Mouse (Mus musculus): ENCODE data around the gene Pdzd4. TPM values are rescaled to one million over a fixed set of nuclear protein-coding genes. Genes with fewer than 3 reads are reported as not detected.

Gene Pdzd4
- polyA plus RNA-seq, 1 experiment from 2014 or later: 0.06 TPM

DNA sequence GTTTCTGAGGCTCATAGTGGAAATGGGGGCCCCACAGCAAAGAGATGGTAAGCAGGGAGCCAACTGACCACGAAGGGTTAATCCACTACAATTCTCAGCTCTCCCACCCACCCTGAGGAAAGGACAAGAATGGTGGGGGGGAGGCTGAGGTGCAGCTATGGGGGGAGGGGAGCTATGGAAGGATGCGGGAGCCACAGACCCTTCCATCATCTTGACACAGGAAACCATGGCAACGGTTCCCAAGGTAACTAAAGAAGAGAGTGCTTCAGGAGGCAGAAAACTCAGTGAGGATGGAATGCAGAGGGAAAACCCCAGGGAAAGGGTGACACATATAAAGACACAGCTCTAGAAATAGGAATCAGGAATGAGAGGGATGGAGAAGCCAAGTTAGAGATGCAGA is 39.9 kb upstream of the Pdzd4 start:
- ATAC-seq: no peak
- TF ChIP-seq CTCF (IDR thresholded peaks at IDR 0.05; ENCODE audit: low read depth): no peak
- no peak for TF ChIP-seq EP300 (IDR thresholded peaks at IDR 0.05; ENCODE audit: low read depth)

DNA sequence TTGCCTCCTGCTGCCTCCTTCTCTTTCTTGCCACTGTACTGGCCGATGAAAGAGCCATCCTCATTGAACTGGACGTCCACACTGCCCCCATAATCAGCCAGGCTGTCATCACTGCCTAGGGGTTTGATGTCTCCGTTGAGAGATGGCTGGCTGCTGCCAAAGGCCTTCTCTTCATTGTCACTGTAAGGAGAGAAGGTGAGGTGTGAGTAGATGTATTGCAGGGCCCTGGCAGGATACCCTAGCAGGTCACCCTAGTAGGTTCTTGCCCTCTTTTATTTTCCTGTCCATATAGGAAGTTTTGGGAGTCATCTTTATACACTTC is 30.3 kb upstream of the Pdzd4 start:
- no peak overlapping the region for H3K27ac ChIP-seq (ENCODE audit: low read depth)
- H3K4me3 ChIP-seq (ENCODE audit: low read depth, low read length): no peak overlapping the region
- ATAC-seq (no peak), DNase-seq (no peak)
- H3K4me1 ChIP-seq (ENCODE audit: insufficient read depth): no peaks in the 10 kb centered on the region
- H3K9ac ChIP-seq (replicated peaks): no peak overlapping the region
- H3K27me3 ChIP-seq (ENCODE audit: insufficient read depth, low read length): no peaks in the 10 kb centered on the region
- TF ChIP-seq CTCF (IDR thresholded peaks at IDR 0.05; ENCODE audit: low read depth): no peak
- no peak for TF ChIP-seq EP300 (IDR thresholded peaks at IDR 0.05; ENCODE audit: low read depth)
- 57% methylated on average over 3 of the region's 3 CpGs for WGBS (ENCODE audit: insufficient replicate concordance)
- H3K4me2 ChIP-seq (ENCODE audit: low read depth, low read length): no peak overlapping the region
- H3K9me3 ChIP-seq (ENCODE audit: low read length): no peaks in the 10 kb centered on the region
- H3K36me3 ChIP-seq (replicated peaks; ENCODE audit: insufficient read depth, low read length): no peaks in the 10 kb centered on the region

More for the DNA sequence above, 39.9 kb upstream of the Pdzd4 start:
- Histone ChIP-seq H3K4me1 (ENCODE audit: insufficient read depth) (no peaks in the 10 kb centered on the region), H3K4me3 (ENCODE audit: low read depth, low read length) (no peak overlapping the region), H3K9ac (replicated peaks) (no peak overlapping the region), H3K4me2 (ENCODE audit: low read depth, low read length) (no peak overlapping the region), H3K27me3 (ENCODE audit: insufficient read depth, low read length) (no peaks in the 10 kb centered on the region), H3K9me3 (ENCODE audit: low read length) (no peaks in the 10 kb centered on the region), H3K27ac (ENCODE audit: low read depth) (no peak overlapping the region), H3K36me3 (replicated peaks; ENCODE audit: insufficient read depth, low read length) (no peaks in the 10 kb centered on the region)
- 52% methylated on average over 3 of the region's 3 CpGs for WGBS (ENCODE audit: insufficient replicate concordance)
- no peak for DNase-seq

DNA sequence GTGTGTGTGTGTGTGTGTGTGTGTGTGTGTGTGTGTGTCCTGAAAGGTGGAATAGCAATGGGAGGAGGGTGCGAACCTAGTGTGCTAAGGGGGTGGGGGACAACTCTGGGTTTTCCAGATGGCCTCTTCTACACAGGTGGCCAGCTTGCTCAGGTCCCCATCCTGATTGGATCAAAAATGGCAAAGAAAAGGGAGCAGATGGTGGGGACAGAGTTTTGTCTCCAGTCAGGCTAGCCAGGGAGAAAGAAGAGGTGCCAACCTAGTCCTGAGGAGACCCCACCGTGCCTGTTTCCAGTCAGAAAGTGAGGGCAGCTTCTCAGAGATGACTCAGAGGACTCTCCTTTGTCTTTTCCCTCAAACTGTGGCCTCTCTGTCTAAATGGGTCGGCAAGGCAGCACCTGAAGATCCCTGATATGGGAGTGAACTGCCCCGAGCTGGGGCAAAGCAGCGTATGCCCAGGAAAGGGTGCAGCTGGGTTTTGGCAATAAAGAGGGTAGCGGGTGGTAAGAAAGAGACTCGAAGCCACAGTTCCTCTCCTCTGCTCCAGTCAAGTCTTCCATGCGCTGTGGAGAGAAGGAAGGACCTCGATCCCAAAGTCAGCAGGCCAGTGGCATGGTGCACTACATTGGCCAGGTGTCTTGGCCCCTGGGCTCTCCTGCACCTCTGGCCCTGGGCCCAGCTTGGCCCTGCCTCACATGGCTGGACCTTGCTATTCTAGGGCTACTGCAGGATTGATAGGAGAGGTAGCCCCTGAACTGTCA is 29.7 kb upstream of the Pdzd4 start:
- no peak overlapping the region for H3K27ac ChIP-seq (ENCODE audit: low read depth)
- no peak for DNase-seq
- no peak overlapping the region for H3K9ac ChIP-seq (replicated peaks)
- no peaks in the 10 kb centered on the region for H3K36me3 ChIP-seq (replicated peaks; ENCODE audit: insufficient read depth, low read length)
- H3K27me3 ChIP-seq (ENCODE audit: insufficient read depth, low read length): no peaks in the 10 kb centered on the region
- H3K4me2 ChIP-seq (ENCODE audit: low read depth, low read length): no peak overlapping the region
- 74% methylated on average over 7 of the region's 9 CpGs for WGBS (ENCODE audit: insufficient replicate concordance)
- H3K4me1 ChIP-seq (ENCODE audit: insufficient read depth): no peaks in the 10 kb centered on the region
- no peak overlapping the region for H3K4me3 ChIP-seq (ENCODE audit: low read depth, low read length)
- no peak for ATAC-seq
- TF ChIP-seq CTCF (IDR thresholded peaks at IDR 0.05; ENCODE audit: low read depth) (no peak), EP300 (IDR thresholded peaks at IDR 0.05; ENCODE audit: low read depth) (no peak)
- no peaks in the 10 kb centered on the region for H3K9me3 ChIP-seq (ENCODE audit: low read length)

DNA sequence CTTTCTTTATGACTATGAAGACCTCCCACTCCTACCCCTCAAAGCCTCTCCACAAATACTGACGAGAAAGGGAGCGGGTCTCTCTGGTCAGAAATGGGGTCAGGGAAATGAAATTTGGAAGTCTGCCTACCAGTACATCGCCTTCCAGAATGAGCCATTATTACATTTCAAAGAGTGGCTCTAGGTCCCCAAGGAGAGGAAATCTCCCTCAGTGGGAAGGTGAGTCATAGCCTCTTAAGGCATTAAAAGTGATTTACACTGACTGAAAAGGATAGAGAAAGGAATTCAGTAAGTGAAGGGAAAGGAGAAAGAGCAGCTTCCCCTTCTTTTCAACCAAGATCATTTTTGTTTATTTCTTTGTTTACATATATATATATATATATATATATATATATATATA is 11.9 kb upstream of the Pdzd4 start:
- no peak overlapping the region for H3K4me3 ChIP-seq (ENCODE audit: low read depth, low read length)
- TF ChIP-seq EP300 (IDR thresholded peaks at IDR 0.05; ENCODE audit: low read depth): no peak
- no peak for TF ChIP-seq CTCF (IDR thresholded peaks at IDR 0.05; ENCODE audit: low read depth)
- no peaks in the 10 kb centered on the region for H3K36me3 ChIP-seq (replicated peaks; ENCODE audit: insufficient read depth, low read length)
- H3K4me2 ChIP-seq (ENCODE audit: low read depth, low read length): no peak overlapping the region
- DNase-seq (no peak), ATAC-seq (no peak)
- H3K9me3 ChIP-seq (ENCODE audit: low read length): no peaks in the 10 kb centered on the region
- no peaks in the 10 kb centered on the region for H3K4me1 ChIP-seq (ENCODE audit: insufficient read depth)
- H3K27me3 ChIP-seq (ENCODE audit: insufficient read depth, low read length): no peaks in the 10 kb centered on the region
- 76% methylated on average over 3 of the region's 3 CpGs for WGBS (ENCODE audit: insufficient replicate concordance)
- H3K27ac ChIP-seq (ENCODE audit: low read depth): no peak overlapping the region
- no peak overlapping the region for H3K9ac ChIP-seq (replicated peaks)

DNA sequence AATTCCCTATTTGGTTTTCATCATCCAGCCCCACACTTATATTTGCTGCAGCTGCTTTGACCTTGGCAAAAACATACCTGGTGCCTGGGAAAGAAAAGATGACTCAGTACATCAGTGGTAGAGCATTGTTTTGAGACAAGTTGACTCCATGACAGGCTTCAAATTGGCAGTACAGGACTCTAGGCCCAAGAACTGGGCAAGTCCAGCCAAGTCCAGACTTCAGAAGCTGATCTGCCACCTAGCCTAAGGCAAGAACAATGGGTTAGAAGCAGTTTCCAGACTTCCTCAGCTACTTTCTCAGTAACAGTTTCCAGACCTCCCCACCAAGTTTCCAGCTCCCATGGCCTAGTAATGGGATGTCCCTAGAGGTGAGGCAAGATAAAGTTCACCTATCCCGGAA is 11.0 kb upstream of the Pdzd4 start:
- Histone ChIP-seq H3K27ac (ENCODE audit: low read depth) (no peak overlapping the region), H3K36me3 (replicated peaks; ENCODE audit: insufficient read depth, low read length) (no peaks in the 10 kb centered on the region), H3K4me3 (ENCODE audit: low read depth, low read length) (no peak overlapping the region), H3K27me3 (ENCODE audit: insufficient read depth, low read length) (no peaks in the 10 kb centered on the region), H3K4me2 (ENCODE audit: low read depth, low read length) (no peak overlapping the region), H3K9me3 (ENCODE audit: low read length) (no peaks in the 10 kb centered on the region), H3K9ac (replicated peaks) (no peak overlapping the region), H3K4me1 (ENCODE audit: insufficient read depth) (no peaks in the 10 kb centered on the region)
- 92% methylated on average over 1 of the region's 1 CpGs for WGBS (ENCODE audit: insufficient replicate concordance)
- TF ChIP-seq CTCF (IDR thresholded peaks at IDR 0.05; ENCODE audit: low read depth): no peak
- ATAC-seq: no peak
- DNase-seq: no peak

DNA sequence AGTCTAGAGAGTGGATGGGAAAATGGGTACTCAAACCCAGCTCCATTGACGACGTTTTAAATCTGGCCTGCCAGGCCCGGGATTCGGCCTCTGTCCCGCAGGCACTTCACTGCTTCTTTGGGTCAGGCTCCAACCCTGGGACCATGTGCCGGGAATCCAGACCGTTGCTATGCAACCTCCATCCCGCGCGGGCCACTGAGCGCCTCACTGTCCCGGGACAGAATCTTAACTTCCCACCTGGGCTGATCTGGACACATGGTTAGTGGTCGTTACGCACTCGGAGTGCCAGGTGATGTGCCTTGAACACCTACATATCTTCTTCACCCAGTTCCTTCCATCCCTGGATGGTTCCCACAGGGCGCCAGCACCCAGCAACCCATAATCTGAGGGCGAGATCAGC is 1.0 kb downstream of the Pdzd4 start:
- 20% methylated on average over 17 of the region's 17 CpGs for WGBS (ENCODE audit: insufficient replicate concordance)
- Histone ChIP-seq H3K27me3 (ENCODE audit: insufficient read depth, low read length) (peaks cover 24% of the 10 kb centered on the region), H3K9me3 (ENCODE audit: low read length) (no peaks in the 10 kb centered on the region), H3K4me3 (ENCODE audit: low read depth, low read length) (no peak overlapping the region), H3K36me3 (replicated peaks; ENCODE audit: insufficient read depth, low read length) (no peaks in the 10 kb centered on the region), H3K4me1 (ENCODE audit: insufficient read depth) (0 out of 2 replicates have a peak, but pooled peaks cover 3% of the 10 kb centered on the region), H3K9ac (replicated peaks) (no peak overlapping the region), H3K27ac (ENCODE audit: low read depth) (no peak overlapping the region), H3K4me2 (ENCODE audit: low read depth, low read length) (no peak overlapping the region)
- ATAC-seq (no peak), DNase-seq (no peak)
- TF ChIP-seq EP300 (IDR thresholded peaks at IDR 0.05; ENCODE audit: low read depth): no peak
